Mouse (Mus musculus) spleen, embryonic (tissue): Measurements from ENCODE around the gene Slit3.

ENCODE experiments used
- CTCF ChIA-PET: fragments of 350-600 bp; sonication (Branson Sonifier 250); formaldehyde crosslinking; loops from one replicate; lab custom pipeline; 2022; lab: Charles Lee

The Slit3 gene

GRCm38 (mm10) chr11:35124489-35125107 lies 3.6 kb downstream of the Slit3 start:
- CTCF ChIA-PET: no interaction called here

GRCm38 (mm10) chr11:35125108-35125490 lies 4.1 kb downstream of the Slit3 start:
- CTCF ChIA-PET: no interaction called here

- CTCF ChIA-PET: no interaction called here
These were observed 10.7 kb downstream of the Slit3 start for GRCm38 (mm10) chr11:35131740-35132139.

GRCm38 (mm10) chr11:35136625-35137024 lies 15.6 kb downstream of the Slit3 start:
- CTCF ChIA-PET: no interaction called here

- CTCF ChIA-PET: no interaction called here
These were observed 19.1 kb downstream of the Slit3 start for GRCm38 (mm10) chr11:35140092-35140491.

- CTCF ChIA-PET: no interaction called here
These were observed 21.2 kb downstream of the Slit3 start for GRCm38 (mm10) chr11:35142202-35142601.

GRCm38 (mm10) chr11:35142698-35143360 lies 21.8 kb downstream of the Slit3 start:
- CTCF ChIA-PET: no interaction called here

- CTCF ChIA-PET: no interaction called here
These were observed 26.9 kb downstream of the Slit3 start for GRCm38 (mm10) chr11:35147818-35148445.

- CTCF ChIA-PET: no interaction called here
These were observed 30.5 kb downstream of the Slit3 start for GRCm38 (mm10) chr11:35151539-35151951.

- CTCF ChIA-PET: no interaction called here
These were observed 31.9 kb downstream of the Slit3 start for GRCm38 (mm10) chr11:35152875-35153274.

- CTCF ChIA-PET: no interaction called here
These were observed 33.4 kb downstream of the Slit3 start for GRCm38 (mm10) chr11:35154449-35154848.

- CTCF ChIA-PET: no interaction called here
These were observed 34.3 kb downstream of the Slit3 start for GRCm38 (mm10) chr11:35155281-35155680.

- CTCF ChIA-PET: no interaction called here
These were observed 35.7 kb downstream of the Slit3 start for GRCm38 (mm10) chr11:35156676-35157075.

- CTCF ChIA-PET: no interaction called here
These were observed 39.7 kb downstream of the Slit3 start for GRCm38 (mm10) chr11:35160682-35161211.

GRCm38 (mm10) chr11:35163396-35163795 lies 42.4 kb downstream of the Slit3 start:
- CTCF ChIA-PET: no interaction called here

- CTCF ChIA-PET: no interaction called here
These were observed 46.2 kb downstream of the Slit3 start for GRCm38 (mm10) chr11:35167176-35167575.

GRCm38 (mm10) chr11:35171505-35171904 lies 50.5 kb downstream of the Slit3 start:
- CTCF ChIA-PET: no interaction called here

- CTCF ChIA-PET: no interaction called here
These were observed 56.5 kb downstream of the Slit3 start for GRCm38 (mm10) chr11:35177564-35177963.

GRCm38 (mm10) chr11:35178144-35178817 lies 57.3 kb downstream of the Slit3 start:
- CTCF ChIA-PET: no interaction called here

GRCm38 (mm10) chr11:35179305-35179704 lies 58.3 kb downstream of the Slit3 start:
- CTCF ChIA-PET: no interaction called here

GRCm38 (mm10) chr11:35182887-35183286 lies 61.9 kb downstream of the Slit3 start:
- CTCF ChIA-PET: no interaction called here

- CTCF ChIA-PET: no interaction called here
These were observed 73.8 kb downstream of the Slit3 start for GRCm38 (mm10) chr11:35194826-35195225.
